30 mouse cellular contexts compared by ENCODE assay signal in genomic region chr9:90108272-90108671, GRCm38 (mm10). TPM values are rescaled to one million over a fixed set of nuclear protein-coding genes. Genes with fewer than 3 reads are reported as not detected.
DNase-seq lines count a peak whose midpoint lies in the region; ATAC-seq and TF ChIP-seq lines count a peak whose summit lies in the region.
"Had no signal": no experiment of that assay in that cellular context is flagged by ENCODE, and none has a peak within 500 bp of the region (broad histone marks: within the 10 kb centered on the region; RNA-seq: fewer than 3 reads in every experiment).

No protein-coding gene starts in this region.

- H3K4me3 ChIP-seq in heart, embryonic 12.5 days: no peak overlapping the region
- H3K4me3 ChIP-seq in liver, adult 2 months (ENCODE audit: insufficient read depth, low read depth, low read length): no peak overlapping the region
- no peak overlapping the region for H3K4me3 ChIP-seq in liver, embryonic 11.5 days (ENCODE audit: low read depth, low read length)
- no peak overlapping the region for H3K4me3 ChIP-seq in liver, postnatal 0 days (ENCODE audit: low read depth, low read length)
- no peak overlapping the region for H3K4me3 ChIP-seq in liver, embryonic 12.5 days
- H3K4me3 ChIP-seq in bone marrow macrophage, adult 2 months (ENCODE audit: insufficient read depth, low read length): no peak overlapping the region
- H3K4me3 ChIP-seq: embryonic facial prominence, embryonic 13.5 days; embryonic facial prominence, embryonic 15.5 days; erythroblast, embryonic 14.5 days; forebrain, embryonic 10.5 days; forebrain, embryonic 12.5 days had no signal

- TF ChIP-seq EP300 in liver, postnatal 0 days (IDR thresholded peaks at IDR 0.05; ENCODE audit: low read depth): no peak

- no peak overlapping the region for H3K4me2 ChIP-seq in heart, embryonic 12.5 days
- H3K4me2 ChIP-seq in liver, embryonic 11.5 days: no peak overlapping the region
- no peak overlapping the region for H3K4me2 ChIP-seq in liver, postnatal 0 days (ENCODE audit: low read depth, low read length)
- no peak overlapping the region for H3K4me2 ChIP-seq in liver, embryonic 12.5 days
- H3K4me2 ChIP-seq: embryonic facial prominence, embryonic 13.5 days; embryonic facial prominence, embryonic 15.5 days; forebrain, embryonic 12.5 days had no signal

- DNase-seq in heart, adult 11 months: peak; percentile 57
- peak; percentile 94 for DNase-seq in liver, adult 2 months (ENCODE audit: extremely low read depth, low read depth, low spot score)
- no peak for DNase-seq in liver, embryonic 11.5 days (ENCODE audit: low spot score)
- DNase-seq in liver, postnatal 0 days: no peak
- DNase-seq in layer of hippocampus, adult 8-10 months (ENCODE audit: low spot score in 2 of 2): no peak
- DNase-seq: adrenal gland, adult 8-10 months; adrenal gland, postnatal 14 days; adrenal gland, postnatal 36 days; B cell, adult 2 months; cerebellum, adult 11 months; cerebellum, adult 18-20 months; cerebellum, adult 8-10 months; cerebellum, adult 9-11 months; cerebellum, postnatal 14 days; cerebellum, postnatal 36 days; embryo, embryonic 11 days had no signal

- peaks cover 30% of the 10 kb centered on the region for H3K79me2 ChIP-seq in liver, adult 2 months (ENCODE audit: control insufficient read depth, insufficient read depth, low read length)

- no peaks in the 10 kb centered on the region for H3K27me3 ChIP-seq in heart, embryonic 12.5 days (replicated peaks)
- H3K27me3 ChIP-seq in liver, adult 2 months (ENCODE audit: control insufficient read depth, insufficient read depth, low read length): no peaks in the 10 kb centered on the region
- H3K27me3 ChIP-seq in liver, embryonic 11.5 days (replicated peaks; ENCODE audit: control insufficient read depth, insufficient read depth, low read length): no peaks in the 10 kb centered on the region
- H3K27me3 ChIP-seq in liver, postnatal 0 days (ENCODE audit: insufficient read depth, low read length): no peaks in the 10 kb centered on the region
- no peaks in the 10 kb centered on the region for H3K27me3 ChIP-seq in liver, embryonic 12.5 days (replicated peaks)
- H3K27me3 ChIP-seq: CH12.LX; embryonic facial prominence, embryonic 13.5 days; embryonic facial prominence, embryonic 15.5 days; forebrain, embryonic 12.5 days had no signal

- TF ChIP-seq POLR2A in liver, adult 2 months (IDR thresholded peaks at IDR 0.05; ENCODE audit: extremely low read depth, insufficient read depth, low read length): no peak
- no peak for TF ChIP-seq POLR2A in bone marrow macrophage, adult 2 months (IDR thresholded peaks at IDR 0.05; ENCODE audit: borderline replicate concordance, low read depth, low read length)

- H3K4me1 ChIP-seq in heart, embryonic 12.5 days (replicated peaks): peaks cover 11% of the 10 kb centered on the region
- peaks cover 25% of the 10 kb centered on the region for H3K4me1 ChIP-seq in liver, adult 2 months (ENCODE audit: control insufficient read depth, insufficient read depth, low read length)
- H3K4me1 ChIP-seq in liver, embryonic 11.5 days (replicated peaks; ENCODE audit: control insufficient read depth, insufficient read depth, low read length): peaks cover 23% of the 10 kb centered on the region
- H3K4me1 ChIP-seq in liver, postnatal 0 days (ENCODE audit: insufficient read depth): peaks cover 19% of the 10 kb centered on the region
- peaks cover 40% of the 10 kb centered on the region for H3K4me1 ChIP-seq in liver, embryonic 12.5 days
- peaks cover 48% of the 10 kb centered on the region for H3K4me1 ChIP-seq in bone marrow macrophage, adult 2 months (ENCODE audit: control insufficient read depth, insufficient read depth, low read length)

- peaks cover 38% of the 10 kb centered on the region for H3K36me3 ChIP-seq in heart, embryonic 12.5 days
- H3K36me3 ChIP-seq in liver, adult 2 months (ENCODE audit: control insufficient read depth, insufficient read depth, low read length): peaks cover 31% of the 10 kb centered on the region
- H3K36me3 ChIP-seq in liver, embryonic 11.5 days (ENCODE audit: control insufficient read depth, insufficient read depth, low read length): peaks cover 14% of the 10 kb centered on the region
- H3K36me3 ChIP-seq in liver, postnatal 0 days (replicated peaks; ENCODE audit: insufficient read depth, low read length): peaks cover 32% of the 10 kb centered on the region
- peaks cover 60% of the 10 kb centered on the region for H3K36me3 ChIP-seq in liver, embryonic 12.5 days

- no peak for ATAC-seq in heart, embryonic 12.5 days (ENCODE audit: insufficient number of reproducible peaks, low FRiP score)
- no peak for ATAC-seq in liver, embryonic 11.5 days (replicated peaks; ENCODE audit: low FRiP score)
- ATAC-seq in liver, postnatal 0 days: peak; percentile 55
- ATAC-seq in liver, embryonic 12.5 days: no peak
- ATAC-seq: CD4-positive, CD25-positive, alpha-beta regulatory T cell, adult 4 months; forebrain, embryonic 14.5 days; forebrain, embryonic 16.5 days had no signal

- TF ChIP-seq CTCF in liver, adult 2 months (IDR thresholded peaks at IDR 0.05; ENCODE audit: low read depth, low read length): no peak
- TF ChIP-seq CTCF in liver, postnatal 0 days (IDR thresholded peaks at IDR 0.05; ENCODE audit: low read depth): no peak
- no peak for TF ChIP-seq CTCF in bone marrow macrophage, adult 2 months (IDR thresholded peaks at IDR 0.05; ENCODE audit: low read depth, low read length)

- H3K27ac ChIP-seq in heart, embryonic 12.5 days (ENCODE audit: poor library complexity, severe bottlenecking): no peak overlapping the region
- H3K27ac ChIP-seq in liver, adult 2 months (replicated peaks; ENCODE audit: insufficient read depth, low read depth, low read length): peak overlapping the region; percentile 91
- H3K27ac ChIP-seq in liver, embryonic 11.5 days (ENCODE audit: low read depth, low read length): no peak overlapping the region
- H3K27ac ChIP-seq in liver, postnatal 0 days (ENCODE audit: low read depth): 0 out of 2 replicates have a peak overlapping the region, but pooled peaks have one; percentile 18
- no peak overlapping the region for H3K27ac ChIP-seq in liver, embryonic 12.5 days
- 0 out of 2 replicates have a peak overlapping the region, but pooled peaks have one; percentile 9 for H3K27ac ChIP-seq in bone marrow macrophage, adult 2 months (ENCODE audit: insufficient read depth, low read depth, low read length)
- H3K27ac ChIP-seq: embryonic facial prominence, embryonic 13.5 days; embryonic facial prominence, embryonic 15.5 days; forebrain, embryonic 10.5 days; forebrain, embryonic 12.5 days had no signal

- no peaks in the 10 kb centered on the region for H3K9me3 ChIP-seq in heart, embryonic 12.5 days (replicated peaks)
- no peaks in the 10 kb centered on the region for H3K9me3 ChIP-seq in liver, embryonic 11.5 days (ENCODE audit: control insufficient read depth, low read length)
- H3K9me3 ChIP-seq in liver, postnatal 0 days (ENCODE audit: low read length): no peaks in the 10 kb centered on the region
- no peaks in the 10 kb centered on the region for H3K9me3 ChIP-seq in liver, embryonic 12.5 days (replicated peaks)
- H3K9me3 ChIP-seq: embryonic facial prominence, embryonic 13.5 days; embryonic facial prominence, embryonic 15.5 days; forebrain, embryonic 10.5 days; forebrain, embryonic 12.5 days had no signal

- H3K9ac ChIP-seq in heart, embryonic 12.5 days: no peak overlapping the region
- peak overlapping the region; percentile 64; the same call in 1 of the 2 replicates for H3K9ac ChIP-seq in liver, adult 2 months (ENCODE audit: low read depth, low read length)
- no peak overlapping the region for H3K9ac ChIP-seq in liver, embryonic 11.5 days (ENCODE audit: low read depth, low read length)
- no peak overlapping the region for H3K9ac ChIP-seq in liver, postnatal 0 days (replicated peaks)
- H3K9ac ChIP-seq in liver, embryonic 12.5 days: no peak overlapping the region
- H3K9ac ChIP-seq: embryonic facial prominence, embryonic 13.5 days; embryonic facial prominence, embryonic 15.5 days; forebrain, embryonic 12.5 days had no signal

RNA-seq across cellular contexts. Expression of gene Morf4l1, which starts 6.3 kb away (rescaled TPM):
- polyA plus RNA-seq in heart, embryonic 12.5 days (2016; fragmentation: Nextera tagmentation; extraction: Ambion mirVana): 385 and 388 TPM in 2 replicates
- total RNA-seq in liver, adult 2 months (2014; rRNA removed): 144 and 161 TPM in 2 replicates
- 56.1 and 67.4 TPM in 2 replicates for polyA plus RNA-seq in liver, adult 2 months (2012; rRNA removed)
- polyA plus RNA-seq in liver, embryonic 11.5 days (2014; fragmentation: Nextera tagmentation; extraction: Ambion mirVana): 284 and 303 TPM in 2 replicates
- 129 and 135 TPM in 2 replicates for polyA plus RNA-seq in liver, postnatal 0 days (2015; fragmentation: Nextera tagmentation; extraction: Ambion mirVana)
- polyA plus RNA-seq in liver, embryonic 12.5 days (2016; fragmentation: Nextera tagmentation; extraction: Ambion mirVana): 179 and 180 TPM in 2 replicates
- polyA plus RNA-seq in bone marrow macrophage, adult 2 months (2012; ENCODE audit: insufficient read depth, insufficient read length, missing spikeins): 486 and 540 TPM in 2 replicates
- total RNA-seq in layer of hippocampus, adult 8-10 months (2022): 100 to 1,000 TPM; 417 to 460 (median 434) TPM

RNA-seq across cellular contexts. Expression of gene Ctsh, which starts 54.3 kb away (rescaled TPM):
- 37.4 and 39.3 TPM in 2 replicates for polyA plus RNA-seq in heart, embryonic 12.5 days (2016; fragmentation: Nextera tagmentation; extraction: Ambion mirVana)
- 551 and 607 TPM in 2 replicates for total RNA-seq in liver, adult 2 months (2014; rRNA removed)
- polyA plus RNA-seq in liver, adult 2 months (2012; rRNA removed): 109 and 194 TPM in 2 replicates
- polyA plus RNA-seq in liver, embryonic 11.5 days (2014; fragmentation: Nextera tagmentation; extraction: Ambion mirVana): 19.1 and 22.7 TPM in 2 replicates
- polyA plus RNA-seq in liver, postnatal 0 days (2015; fragmentation: Nextera tagmentation; extraction: Ambion mirVana): 328 and 355 TPM in 2 replicates
- polyA plus RNA-seq in liver, embryonic 12.5 days (2016; fragmentation: Nextera tagmentation; extraction: Ambion mirVana): 23.3 and 28.1 TPM in 2 replicates
- 297 and 300 TPM in 2 replicates for polyA plus RNA-seq in bone marrow macrophage, adult 2 months (2012; ENCODE audit: insufficient read depth, insufficient read length, missing spikeins)
- 10 to 100 TPM; 11.7 to 56.6 (median 34.5) TPM for total RNA-seq in layer of hippocampus, adult 8-10 months (2022)
- total RNA-seq: MEL had no signal

RNA-seq across cellular contexts. Expression of gene Adamts7, which starts 54.6 kb away (rescaled TPM):
- polyA plus RNA-seq in heart, embryonic 12.5 days (2016; fragmentation: Nextera tagmentation; extraction: Ambion mirVana): 7.9 and 8.0 TPM in 2 replicates
- 2.7 and 5.1 TPM in 2 replicates for total RNA-seq in liver, adult 2 months (2014; rRNA removed)
- 11.0 and 21.8 TPM in 2 replicates for polyA plus RNA-seq in liver, adult 2 months (2012; rRNA removed)
- 3.2 and 3.6 TPM in 2 replicates for polyA plus RNA-seq in liver, embryonic 11.5 days (2014; fragmentation: Nextera tagmentation; extraction: Ambion mirVana)
- 1.6 and 2.0 TPM in 2 replicates for polyA plus RNA-seq in liver, postnatal 0 days (2015; fragmentation: Nextera tagmentation; extraction: Ambion mirVana)
- polyA plus RNA-seq in liver, embryonic 12.5 days (2016; fragmentation: Nextera tagmentation; extraction: Ambion mirVana): 1.4 and 1.5 TPM in 2 replicates
- not detected in 2 replicates for polyA plus RNA-seq in bone marrow macrophage, adult 2 months (2012; ENCODE audit: insufficient read depth, insufficient read length, missing spikeins)
- total RNA-seq in layer of hippocampus, adult 8-10 months (2022): under 1 TPM; 0.31 to 0.81 (median 0.42) TPM
- total RNA-seq: common myeloid progenitor, adult 5-6 weeks; MEL had no signal

Comparison
In these comparisons a context has a peak if more than half of its experiments do, and no peak if none do; other contexts are left out.
1. DNase-seq: peak in heart, adult 11 months (single experiment) and liver, adult 2 months (single experiment); none in liver, embryonic 11.5 days (single experiment), liver, postnatal 0 days (single experiment) and layer of hippocampus, adult 8-10 months (0 of 2).
2. H3K27ac ChIP-seq: peak in liver, adult 2 months (single experiment), liver, postnatal 0 days (single experiment) and bone marrow macrophage, adult 2 months (single experiment); none in heart, embryonic 12.5 days (single experiment), liver, embryonic 11.5 days (single experiment) and liver, embryonic 12.5 days (single experiment).